Mouse (Mus musculus) kidney, postnatal 25 days (tissue): ENCODE results near the gene Capza3.

Experiments used
- DNase-seq, 2 experiments: peaks; one replicate each; pipeline ENCODE4 v3.0.0; 2021; ENCODE audit warnings: mixed read lengths in 2 of 2

Gene Capza3

GRCm38 (mm10) chr6:140040952-140041351, at the start of gene Capza3:
Capza3 (plus strand) TSS chr6:140041252.
- DNase-seq, result no peak

GRCm38 (mm10) chr6:140005181-140005580, 35.9 kb upstream of the Capza3 start:
- DNase-seq, result no peak

GRCm38 (mm10) chr6:140024404-140024803, 16.6 kb upstream of the Capza3 start:
- DNase-seq, result no peak

GRCm38 (mm10) chr6:140041357-140041756, 305 bp downstream of the Capza3 start, which contains the start of gene Plcz1:
Plcz1 (minus strand) TSS chr6:140041457.
- DNase-seq, result no peak

GRCm38 (mm10) chr6:140051476-140051875, 10.4 kb downstream of the Capza3 start:
- peak in 1 of 2 experiments; percentile 8 for DNase-seq

- DNase-seq, result no peak
Measured at GRCm38 (mm10) chr6:140054271-140054928, 13.3 kb downstream of the Capza3 start.

GRCm38 (mm10) chr6:140069177-140069576, 28.1 kb downstream of the Capza3 start:
- DNase-seq, result no peak

- no peak for DNase-seq
Measured at GRCm38 (mm10) chr6:140080933-140081332, 39.9 kb downstream of the Capza3 start.

- peak in 1 of 2 experiments; percentile 30 for DNase-seq
Measured at GRCm38 (mm10) chr6:140081739-140082138, 40.7 kb downstream of the Capza3 start.

- no peak for DNase-seq
Measured at GRCm38 (mm10) chr6:140089855-140090254, 48.8 kb downstream of the Capza3 start.
